Mouse (Mus musculus) neural tube, embryonic 13.5 days (tissue): ENCODE results near the gene Enah. TPM values are rescaled to one million over a fixed set of nuclear protein-coding genes. Genes with fewer than 3 reads are reported as not detected.

ENCODE experiments used
- ATAC-seq: fragments of 200-750 bp; cut with Nextera tagmentation; 2 replicates; pipeline ENCODE4 v1.8.0; 2017; ENCODE audit warnings: low read depth, mild to moderate bottlenecking, moderate TSS enrichment, moderate library complexity
- H3K27ac ChIP-seq: fragments of 300-500 bp; sonication (generic); replicated peaks from 2 replicates; pipeline ENCODE4 v1.5.1; 2015; ENCODE audit warnings: moderate library complexity, mild to moderate bottlenecking, inconsistent platforms
- H3K27me3 ChIP-seq: fragments of 300-500 bp; sonication (generic); 2 replicates; pipeline ENCODE4 v1.6.1; 2015; ENCODE audit warnings: mild to moderate bottlenecking, inconsistent platforms
- H3K36me3 ChIP-seq: fragments of 300-500 bp; sonication (generic); 2 replicates; pipeline ENCODE4 v1.6.1; 2015; ENCODE audit warnings: mild to moderate bottlenecking, inconsistent platforms
- H3K4me1 ChIP-seq: fragments of 300-500 bp; sonication (generic); replicated peaks from 2 replicates; pipeline ENCODE4 v1.6.1; 2015; ENCODE audit warnings: inconsistent platforms
- H3K4me2 ChIP-seq: fragments of 300-500 bp; sonication (generic); 2 replicates; pipeline ENCODE4 v1.6.1; 2015; ENCODE audit warnings: inconsistent platforms, mild to moderate bottlenecking, moderate library complexity
- H3K4me3 ChIP-seq: fragments of 300-500 bp; sonication (generic); 2 replicates; pipeline ENCODE4 v1.5.1; 2015; ENCODE audit warnings: mild to moderate bottlenecking, inconsistent platforms
- H3K9ac ChIP-seq: fragments of 300-500 bp; sonication (generic); 2 replicates; pipeline ENCODE4 v1.6.1; 2015; ENCODE audit warnings: moderate library complexity, mild to moderate bottlenecking, inconsistent platforms
- H3K9me3 ChIP-seq: fragments of 300-500 bp; sonication (generic); 2 replicates; pipeline ENCODE4 v1.6.1; 2016; ENCODE audit warnings: inconsistent platforms
- WGBS: fragments of 180-500 bp; shearing (Covaris S2); methylation state at CpG from one replicate; pipeline ENCODE4 v1.1.7; 2015; 5-methylcytosine and 5-hydroxymethylcytosine counted together
- polyA plus RNA-seq: library from polyadenylated mRNA; unstranded; fragments of >200 nt; fragmentation: Nextera tagmentation; extraction: Ambion mirVana; gene quantifications from 2 replicates; pipeline ENCODE4 v1.2.1, GENCODE M21; 2015

Enah gene
- polyA plus RNA-seq, 1 experiment from 2014 or later: 35.6 TPM

DNA sequence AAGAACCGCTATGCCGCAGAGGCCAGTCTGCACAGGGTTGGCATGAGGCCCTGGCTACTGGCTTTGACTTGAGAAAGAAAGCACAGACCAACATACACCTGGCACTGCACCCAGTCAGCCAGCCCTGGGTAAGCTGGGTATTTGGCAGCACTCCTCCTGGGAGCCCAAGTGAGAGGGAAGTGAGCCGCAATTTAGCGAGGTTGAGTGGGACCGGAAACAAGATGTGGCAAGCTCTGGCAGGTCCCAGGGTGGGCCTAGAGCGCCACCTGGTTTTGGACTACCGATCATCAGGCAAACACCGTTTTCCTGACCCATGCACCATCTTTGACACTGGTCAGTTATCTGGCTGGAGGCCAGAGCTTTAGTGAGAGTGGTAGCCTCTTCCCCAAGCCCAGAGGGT, 138.3 kb downstream of the Enah start:
- peak; percentile 30; the same call in 1 of the 2 replicates for ATAC-seq
- no peaks in the 10 kb centered on the region for H3K9me3 ChIP-seq
- 30% methylated on average over 8 of the region's 8 CpGs for WGBS
- H3K36me3 ChIP-seq: no peaks in the 10 kb centered on the region
- H3K27me3 ChIP-seq: no peaks in the 10 kb centered on the region
- H3K27ac ChIP-seq: no peak overlapping the region
- H3K4me1 ChIP-seq: peaks cover 11% of the 10 kb centered on the region; the same call in 1 of the 2 replicates
- H3K4me3 ChIP-seq: no peak overlapping the region
- H3K4me2 ChIP-seq: peak overlapping the region; percentile 4; the same call in 1 of the 2 replicates
- no peak overlapping the region for H3K9ac ChIP-seq

DNA sequence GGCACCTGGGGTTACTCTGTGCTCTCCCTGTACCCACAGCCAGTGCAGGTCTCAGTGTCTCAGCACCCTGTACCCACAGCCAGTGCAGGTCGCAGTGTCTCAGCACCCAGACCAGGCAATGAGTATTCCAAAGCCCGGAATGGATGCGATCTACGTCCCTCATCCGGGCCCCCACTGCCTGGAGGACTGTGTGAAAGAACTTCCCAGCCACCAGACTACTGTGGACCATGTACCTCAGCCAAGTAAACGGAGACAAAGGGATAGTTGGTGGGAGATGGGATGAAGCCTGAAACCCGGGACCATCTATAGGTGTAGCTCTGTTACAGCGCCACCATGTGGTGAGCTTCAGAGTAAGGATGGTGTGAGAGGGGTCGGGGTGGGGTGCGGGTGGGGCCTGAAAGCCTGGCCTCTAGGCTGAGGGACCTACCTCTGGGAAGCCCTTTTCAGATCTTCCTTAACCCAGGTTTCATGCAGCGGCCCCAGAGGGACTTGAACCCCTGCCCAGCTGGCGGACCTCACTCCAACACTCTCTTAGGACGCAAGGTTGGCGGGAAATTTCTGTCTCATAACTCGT, 139.0 kb downstream of the Enah start:
- H3K27ac ChIP-seq: no peak overlapping the region

DNA sequence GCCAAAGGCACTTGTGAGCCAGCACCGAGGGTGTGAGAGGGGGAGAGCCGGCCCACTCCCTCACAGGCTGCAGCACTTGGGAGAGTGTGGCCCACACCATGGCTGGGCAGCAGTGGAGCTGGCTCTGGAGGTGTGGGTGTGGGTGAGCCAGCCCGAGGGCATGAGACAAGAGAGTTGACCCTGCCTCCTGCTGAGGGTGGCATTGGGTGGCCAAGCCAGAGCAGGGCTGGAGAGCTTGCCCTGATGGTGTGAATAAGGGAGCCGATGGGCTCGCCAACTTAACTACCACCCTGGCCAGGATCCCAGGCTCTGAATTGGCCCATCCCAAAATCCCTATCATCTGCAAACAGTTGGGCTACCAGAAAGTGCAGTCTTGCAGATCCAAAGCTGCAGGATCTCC, 141.4 kb downstream of the Enah start:
- ATAC-seq: no peak
- Histone ChIP-seq H3K4me3 (no peak overlapping the region), H3K4me1 (peaks cover 11% of the 10 kb centered on the region; the same call in 1 of the 2 replicates), H3K4me2 (no peak overlapping the region), H3K27me3 (no peaks in the 10 kb centered on the region), H3K36me3 (no peaks in the 10 kb centered on the region), H3K9ac (no peak overlapping the region), H3K27ac (no peak overlapping the region), H3K9me3 (no peaks in the 10 kb centered on the region)
- WGBS: 80% methylated on average over 5 of the region's 5 CpGs

More for the DNA sequence above, 139.0 kb downstream of the Enah start:
- H3K27me3 ChIP-seq: no peaks in the 10 kb centered on the region
- H3K36me3 ChIP-seq: no peaks in the 10 kb centered on the region
- peak; percentile 38; the same call in 1 of the 2 replicates for ATAC-seq
- no peak overlapping the region for H3K4me2 ChIP-seq
- H3K4me3 ChIP-seq: no peak overlapping the region
- H3K9ac ChIP-seq: no peak overlapping the region
- 60% methylated on average over 15 of the region's 15 CpGs for WGBS
- no peaks in the 10 kb centered on the region for H3K9me3 ChIP-seq
- H3K4me1 ChIP-seq: peaks cover 11% of the 10 kb centered on the region; the same call in 1 of the 2 replicates

DNA sequence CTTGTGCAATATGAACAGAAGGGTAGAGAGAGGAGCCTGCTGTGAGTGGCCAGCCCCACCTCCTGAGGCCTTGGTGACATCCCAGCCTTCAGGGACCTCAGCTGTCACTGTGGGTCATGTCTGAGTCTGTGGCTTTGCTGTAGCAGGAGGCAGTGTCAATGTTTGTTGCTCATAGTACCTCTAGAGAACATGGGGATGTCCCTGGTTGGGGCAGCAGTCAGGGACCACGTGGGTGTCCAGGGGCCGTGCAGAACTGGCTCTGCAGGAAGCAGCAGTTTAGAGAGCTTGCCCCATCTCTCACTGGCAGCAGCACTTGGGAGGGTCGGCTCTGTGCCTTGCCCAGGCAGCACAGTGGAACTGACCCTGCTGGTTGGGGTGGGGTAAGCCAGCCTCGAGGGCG, 142.7 kb downstream of the Enah start:
- H3K27me3 ChIP-seq: no peaks in the 10 kb centered on the region
- peaks cover 11% of the 10 kb centered on the region; the same call in 1 of the 2 replicates for H3K4me1 ChIP-seq
- H3K4me3 ChIP-seq: no peak overlapping the region
- H3K9ac ChIP-seq: no peak overlapping the region
- H3K27ac ChIP-seq: no peak overlapping the region
- ATAC-seq: no peak
- H3K9me3 ChIP-seq: no peaks in the 10 kb centered on the region
- no peak overlapping the region for H3K4me2 ChIP-seq
- no peaks in the 10 kb centered on the region for H3K36me3 ChIP-seq
- 53% methylated on average over 5 of the region's 5 CpGs for WGBS

DNA sequence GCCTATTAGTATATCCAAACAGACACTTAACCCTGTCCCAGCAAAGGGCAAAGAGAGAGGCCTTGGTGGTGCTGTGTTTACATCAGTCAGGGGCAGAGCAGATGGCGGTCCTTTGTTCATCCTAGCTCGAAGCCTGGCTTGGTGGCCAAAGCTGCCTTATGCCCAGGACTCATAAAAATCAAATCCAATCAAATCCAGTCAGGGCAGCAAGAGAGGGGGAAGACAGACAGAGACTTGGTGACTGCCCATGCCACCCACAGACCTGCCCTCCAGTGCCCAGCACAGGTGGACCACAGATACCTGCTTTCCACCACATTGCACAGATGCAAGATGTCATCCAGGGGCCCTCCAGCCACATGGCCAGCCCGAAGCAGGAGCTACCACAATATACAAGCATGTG, 143.1 kb downstream of the Enah start:
- no peaks in the 10 kb centered on the region for H3K27me3 ChIP-seq
- peaks cover 6% of the 10 kb centered on the region; the same call in 1 of the 2 replicates for H3K4me1 ChIP-seq
- no peak overlapping the region for H3K9ac ChIP-seq
- H3K36me3 ChIP-seq: no peaks in the 10 kb centered on the region
- H3K27ac ChIP-seq: no peak overlapping the region
- no peak overlapping the region for H3K4me2 ChIP-seq
- ATAC-seq: no peak
- no peaks in the 10 kb centered on the region for H3K9me3 ChIP-seq
- no peak overlapping the region for H3K4me3 ChIP-seq
- 73% methylated on average over 3 of the region's 3 CpGs for WGBS

DNA sequence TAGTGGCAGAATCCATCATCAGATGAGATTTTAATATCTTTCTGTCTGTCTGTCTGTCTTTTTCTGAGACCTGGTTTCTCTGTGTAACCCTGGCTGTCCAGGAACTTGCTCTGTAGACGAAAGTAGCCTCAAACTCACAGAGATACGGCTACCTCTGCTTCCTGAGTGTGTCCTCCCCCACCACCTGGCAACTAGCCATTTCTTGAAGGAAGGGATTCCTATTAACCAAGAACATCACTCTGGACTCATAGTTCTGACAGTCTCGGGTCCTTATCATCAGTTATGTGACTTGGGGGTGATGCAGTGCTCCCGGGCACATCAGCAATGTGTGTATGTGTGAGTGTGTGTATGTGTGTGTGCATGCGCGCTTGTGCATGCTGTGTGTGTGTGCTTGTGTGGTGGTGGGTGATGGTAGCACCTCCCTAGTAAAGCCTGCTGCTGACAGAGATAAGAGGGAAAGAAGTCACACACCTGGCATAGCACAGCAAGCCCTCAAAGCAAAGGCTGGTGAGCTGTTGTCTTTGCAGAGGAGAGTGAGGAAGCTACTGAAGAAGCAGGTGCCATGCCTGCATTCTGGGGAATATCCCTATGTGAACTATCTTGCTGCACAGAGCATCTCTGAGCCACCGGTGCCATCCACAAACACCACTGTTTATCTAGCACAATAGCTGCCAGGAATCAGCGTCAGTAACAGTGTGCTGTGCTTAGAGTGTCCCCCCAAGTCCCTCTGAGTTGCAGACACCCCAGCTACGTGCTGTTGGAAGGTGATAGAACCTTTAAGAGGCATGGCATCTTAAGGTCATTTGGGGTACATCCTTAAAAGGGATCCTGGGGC, 146.5 kb downstream of the Enah start:
- Histone ChIP-seq H3K4me2 (no peak overlapping the region), H3K4me1 (no peaks in the 10 kb centered on the region), H3K9me3 (no peaks in the 10 kb centered on the region), H3K27me3 (no peaks in the 10 kb centered on the region), H3K27ac (no peak overlapping the region), H3K4me3 (no peak overlapping the region), H3K9ac (no peak overlapping the region), H3K36me3 (no peaks in the 10 kb centered on the region)
- 78% methylated on average over 9 of the region's 9 CpGs for WGBS
- ATAC-seq: no peak

DNA sequence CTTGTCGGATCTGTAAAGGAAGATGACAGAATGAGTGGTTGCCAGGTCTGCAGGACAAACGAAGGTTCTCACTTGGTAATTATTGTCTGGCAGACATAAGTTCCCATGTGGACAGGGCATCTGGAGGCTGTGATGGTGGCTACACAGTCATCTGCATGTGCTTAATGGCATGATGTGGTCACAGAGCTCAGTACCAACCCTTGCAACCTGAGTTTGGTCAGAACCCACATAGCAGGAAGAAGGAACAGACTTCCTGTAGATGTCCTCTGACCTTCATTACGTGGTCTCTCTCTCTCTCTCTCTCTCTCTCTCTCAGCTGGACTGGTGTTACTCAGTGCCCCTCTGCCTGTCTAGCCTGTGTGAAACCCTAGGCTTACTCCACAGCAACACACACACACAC, 147.2 kb downstream of the Enah start:
- H3K27me3 ChIP-seq: no peaks in the 10 kb centered on the region
- WGBS: 80% methylated on average over 3 of the region's 3 CpGs
- H3K9ac ChIP-seq: no peak overlapping the region
- no peak for ATAC-seq
- no peak overlapping the region for H3K4me3 ChIP-seq
- H3K4me2 ChIP-seq: no peak overlapping the region
- H3K9me3 ChIP-seq: no peaks in the 10 kb centered on the region
- H3K4me1 ChIP-seq: no peaks in the 10 kb centered on the region
- no peak overlapping the region for H3K27ac ChIP-seq
- H3K36me3 ChIP-seq: no peaks in the 10 kb centered on the region

DNA sequence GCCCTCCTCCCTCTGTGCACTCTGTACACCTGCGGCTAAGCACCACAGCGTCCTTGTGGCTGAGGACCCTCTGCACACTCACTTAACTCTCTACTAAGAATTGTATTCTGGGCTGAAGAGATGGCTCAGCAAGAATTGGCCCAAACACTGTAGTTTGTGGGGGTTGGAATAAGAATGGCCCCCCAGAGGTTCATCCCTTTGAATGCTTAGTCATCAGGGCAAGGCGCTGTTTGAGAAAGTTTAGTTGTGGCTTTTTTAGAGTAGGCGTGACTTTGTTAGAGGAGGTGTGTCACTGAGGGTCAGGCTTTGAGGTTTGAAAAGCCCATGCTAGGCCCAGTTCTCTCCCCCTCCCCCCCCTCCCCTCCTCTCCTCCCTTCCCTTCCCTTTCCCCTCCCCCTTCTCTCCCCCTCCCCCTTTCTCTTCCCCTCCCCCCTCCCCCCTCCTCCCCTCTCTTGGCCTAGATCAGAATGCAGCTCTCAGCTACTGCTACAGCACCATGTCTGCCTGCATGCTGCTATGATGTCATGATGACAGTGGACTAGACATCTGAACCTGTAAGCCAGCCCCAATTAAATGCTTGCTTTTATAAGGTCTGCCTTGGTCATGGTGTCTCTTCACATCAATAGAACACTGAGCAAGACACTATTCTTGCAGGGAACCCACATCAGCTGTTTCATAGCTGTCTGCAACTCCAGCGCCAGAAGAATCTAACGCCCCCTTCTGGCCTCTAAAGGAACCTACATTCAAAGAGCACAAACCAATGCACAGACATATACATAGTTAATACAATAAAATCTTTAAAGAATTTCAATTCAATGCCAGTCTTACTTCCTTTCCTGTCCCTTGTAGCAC, 153.1 kb downstream of the Enah start:
- Histone ChIP-seq H3K27me3 (no peaks in the 10 kb centered on the region), H3K27ac (no peak overlapping the region), H3K36me3 (no peaks in the 10 kb centered on the region), H3K4me1 (peaks cover 8% of the 10 kb centered on the region; the same call in 1 of the 2 replicates), H3K4me2 (no peak overlapping the region), H3K9ac (no peak overlapping the region), H3K4me3 (no peak overlapping the region), H3K9me3 (no peaks in the 10 kb centered on the region)
- ATAC-seq: no peak
- 88% methylated on average over 6 of the region's 6 CpGs for WGBS

DNA sequence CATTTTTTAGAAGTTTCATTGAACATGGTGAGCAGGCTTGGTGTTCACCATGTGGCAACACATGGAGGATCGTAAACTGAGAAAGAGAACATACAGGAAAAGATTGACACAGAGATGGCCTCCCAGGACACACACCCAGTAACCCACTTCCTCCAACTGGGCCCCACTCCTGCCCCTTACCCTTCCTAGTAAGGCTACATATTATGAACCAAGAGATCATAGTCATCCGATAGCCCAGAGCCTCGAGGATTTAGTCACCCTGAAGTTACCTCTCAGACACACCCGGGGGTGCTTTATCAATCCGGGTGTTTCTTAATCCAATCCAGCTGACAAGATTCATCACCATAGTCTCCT, 153.9 kb downstream of the Enah start:
- no peak for ATAC-seq
- Histone ChIP-seq H3K9me3 (no peaks in the 10 kb centered on the region), H3K9ac (no peak overlapping the region)

DNA sequence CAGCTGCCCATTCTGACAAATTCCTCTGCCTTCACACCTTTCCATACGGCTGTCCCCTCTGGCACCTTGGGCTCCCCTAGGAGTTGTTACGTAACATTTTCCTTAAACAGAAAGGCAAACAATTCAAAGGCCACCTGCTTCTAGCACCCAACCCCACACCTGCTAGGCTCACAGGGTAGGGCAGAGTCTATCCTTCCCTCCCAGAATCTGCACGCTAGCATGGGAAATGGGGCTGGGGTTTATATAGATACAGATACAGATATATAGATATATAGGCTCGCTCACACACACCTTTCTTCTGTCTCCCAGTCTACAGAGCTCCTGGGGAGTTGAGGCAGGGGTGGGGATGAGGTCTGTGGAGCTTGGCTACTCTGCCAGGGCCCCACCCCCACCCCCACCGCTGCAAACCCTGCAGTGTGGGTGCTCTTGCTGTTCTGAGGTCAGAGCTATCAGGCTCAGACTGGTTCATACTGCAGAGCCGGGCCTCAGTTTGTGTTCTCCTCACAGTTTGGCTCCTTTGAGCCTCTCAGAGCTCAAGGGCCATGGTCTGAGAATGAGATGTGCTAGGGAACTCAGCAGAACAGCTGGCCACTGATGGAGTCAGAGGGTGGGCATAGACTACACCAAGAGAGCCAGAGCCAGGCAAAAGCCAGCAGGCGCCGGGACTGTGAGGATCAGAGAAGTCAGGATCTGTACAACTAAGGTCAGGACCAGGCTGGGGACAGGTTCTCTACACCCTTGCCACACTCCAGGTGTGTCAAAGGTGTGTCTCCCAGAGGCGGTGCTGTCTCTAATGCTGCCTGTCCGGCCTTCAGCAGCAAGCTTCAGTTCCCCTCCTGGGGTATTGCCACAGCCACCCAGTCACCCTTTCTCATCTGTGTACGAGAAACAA, 154.6 kb downstream of the Enah start:
- Histone ChIP-seq H3K4me1 (peaks cover 8% of the 10 kb centered on the region; the same call in 1 of the 2 replicates), H3K27me3 (no peaks in the 10 kb centered on the region), H3K9ac (no peak overlapping the region), H3K4me3 (no peak overlapping the region), H3K9me3 (no peaks in the 10 kb centered on the region), H3K27ac (no peak overlapping the region), H3K4me2 (no peak overlapping the region), H3K36me3 (no peaks in the 10 kb centered on the region)
- ATAC-seq: no peak
- WGBS: 87% methylated on average over 11 of the region's 11 CpGs

More for the DNA sequence above, 153.9 kb downstream of the Enah start:
- 85% methylated on average over 5 of the region's 5 CpGs for WGBS
- Histone ChIP-seq H3K4me2 (no peak overlapping the region), H3K36me3 (no peaks in the 10 kb centered on the region), H3K4me1 (peaks cover 8% of the 10 kb centered on the region; the same call in 1 of the 2 replicates), H3K4me3 (no peak overlapping the region), H3K27me3 (no peaks in the 10 kb centered on the region), H3K27ac (no peak overlapping the region)

DNA sequence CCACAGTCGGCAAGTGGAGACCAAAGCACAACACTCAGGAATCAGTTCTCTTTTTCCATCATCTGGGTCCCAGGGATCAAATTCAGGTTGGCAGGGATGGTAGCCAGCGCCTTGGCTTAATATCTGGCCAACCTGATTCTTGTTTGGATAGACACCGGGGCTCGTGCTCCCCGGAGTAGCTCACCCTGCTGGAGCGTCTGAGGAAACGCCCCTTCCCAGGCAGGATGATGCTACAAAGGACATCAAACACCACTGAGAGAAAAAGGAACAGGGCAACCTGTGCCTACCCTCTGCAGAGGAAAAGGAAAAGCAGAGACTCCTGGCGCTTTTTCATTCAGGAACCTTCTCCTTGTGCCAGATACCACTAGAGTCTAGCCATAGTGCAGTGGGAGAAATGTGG, 156.4 kb downstream of the Enah start:
- Histone ChIP-seq H3K4me3 (no peak overlapping the region), H3K36me3 (no peaks in the 10 kb centered on the region), H3K27me3 (no peaks in the 10 kb centered on the region), H3K4me2 (no peak overlapping the region), H3K27ac (no peak overlapping the region), H3K9ac (no peak overlapping the region), H3K4me1 (peaks cover 8% of the 10 kb centered on the region; the same call in 1 of the 2 replicates), H3K9me3 (no peaks in the 10 kb centered on the region)
- 35% methylated on average over 8 of the region's 8 CpGs for WGBS
- no peak for ATAC-seq
